Mouse (Mus musculus) adipocyte (in vitro differentiated cells): ENCODE measurements around the gene Plekhg4.

ENCODE experiments used
- DNase-seq: peaks from one replicate; pipeline ENCODE4 v3.0.0-alpha.2; 2016; ENCODE audit warnings: low spot score

The Plekhg4 gene

GRCm38 (mm10) chr8:105404496-105404895, 31.4 kb downstream of the Plekhg4 start:
- DNase-seq, result no peak

- DNase-seq, result no peak
Observed at GRCm38 (mm10) chr8:105406416-105406815, 33.3 kb downstream of the Plekhg4 start.

- DNase-seq, result no peak
Observed at GRCm38 (mm10) chr8:105408331-105408730, 35.3 kb downstream of the Plekhg4 start.

GRCm38 (mm10) chr8:105409947-105410346, 36.9 kb downstream of the Plekhg4 start:
- DNase-seq, result peak; percentile 45

- DNase-seq, result no peak
Observed at GRCm38 (mm10) chr8:105413391-105413790, 40.3 kb downstream of the Plekhg4 start, which contains the start of the genes Kctd19 and Lrrc36. Kctd19 (minus strand) TSS chr8:105413502. Lrrc36 (plus strand) TSS chr8:105413571.

GRCm38 (mm10) chr8:105418992-105419391, 45.9 kb downstream of the Plekhg4 start:
- no peak for DNase-seq

GRCm38 (mm10) chr8:105419800-105420199, 46.7 kb downstream of the Plekhg4 start:
- no peak for DNase-seq

GRCm38 (mm10) chr8:105422006-105422405, 48.9 kb downstream of the Plekhg4 start:
- no peak for DNase-seq

GRCm38 (mm10) chr8:105426878-105427277, 53.8 kb downstream of the Plekhg4 start:
- no peak for DNase-seq

GRCm38 (mm10) chr8:105431743-105432515, 58.9 kb downstream of the Plekhg4 start:
- no peak for DNase-seq
